Mouse (Mus musculus) liver, embryonic 11.5 days (tissue): ENCODE measurements at regions not wholly inside any gene's neighbourhood (a gene's known extent, or its start where the extent isn't known, plus 50 kb on each side); places are given as distances from the start of the nearest gene placed in this dataset.
A peak's percentile ranks its signal among the peaks of the same experiment; 100 is the strongest.

Source experiments
- ATAC-seq: fragments of 200-750 bp; cut with Nextera tagmentation; replicated peaks from 2 replicates; pipeline ENCODE4 v1.8.0; 2017; ENCODE audit warnings: moderate number of reproducible peaks, mild to moderate bottlenecking, moderate TSS enrichment, moderate library complexity; ENCODE audit not compliant: low FRiP score
- DNase-seq: peaks from one replicate; pipeline ENCODE4 v3.0.0-alpha.2; 2017; ENCODE audit warnings: low spot score
- H3K27ac ChIP-seq: fragments of 300-500 bp; sonication (generic); 2 replicates; pipeline ENCODE4 v1.5.1; 2014; ENCODE audit warnings: mild to moderate bottlenecking, low read depth, low read length, control low read depth
- H3K27me3 ChIP-seq: fragments of 300-500 bp; sonication (generic); replicated peaks from 2 replicates; pipeline ENCODE4 v1.6.1; 2014; ENCODE audit warnings: low read length, mixed read lengths; ENCODE audit not compliant: control insufficient read depth, insufficient read depth
- H3K36me3 ChIP-seq: fragments of 300-500 bp; sonication (generic); 2 replicates; pipeline ENCODE4 v1.6.1; 2014; ENCODE audit warnings: mild to moderate bottlenecking, low read length, moderate library complexity, mixed read lengths; ENCODE audit not compliant: control insufficient read depth, insufficient read depth
- H3K4me1 ChIP-seq: fragments of 300-500 bp; sonication (generic); replicated peaks from 2 replicates; pipeline ENCODE4 v1.6.1; 2014; ENCODE audit warnings: low read length, mixed read lengths; ENCODE audit not compliant: control insufficient read depth, insufficient read depth
- H3K4me2 ChIP-seq: fragments of 300-500 bp; sonication (generic); 2 replicates; pipeline ENCODE4 v1.6.1; 2014; ENCODE audit warnings: mild to moderate bottlenecking, control low read depth, moderate library complexity
- H3K4me3 ChIP-seq: fragments of 300-500 bp; sonication (generic); 2 replicates; pipeline ENCODE4 v1.5.1; 2014; ENCODE audit warnings: low read depth, low read length, control low read depth
- H3K9ac ChIP-seq: fragments of 300-500 bp; sonication (generic); 2 replicates; pipeline ENCODE4 v1.6.1; 2014; ENCODE audit warnings: low read depth, low read length, control low read depth
- H3K9me3 ChIP-seq: fragments of 300-500 bp; sonication (generic); 2 replicates; pipeline ENCODE4 v1.6.1; 2016; ENCODE audit warnings: low read length, inconsistent platforms, mixed read lengths; ENCODE audit not compliant: control insufficient read depth
- whole genome bisulfite sequencing: fragments of 180-500 bp; shearing (Covaris S2); extraction: QIAGEN DNeasy Blood & Tissue Kit; methylation state at CpG from one replicate; pipeline ENCODE4 v1.1.7; 2014; 5-methylcytosine and 5-hydroxymethylcytosine counted together

- H3K9ac ChIP-seq = no peak overlapping the region
- no peak overlapping the region for H3K4me3 ChIP-seq
- peak; percentile 23 for DNase-seq
Observed at GRCm38 (mm10) chr17:85541258-85541777, 72.1 kb upstream of the Six3 start.

GRCm38 (mm10) chr17:85548061-85548460 is 65.3 kb upstream of the Six3 start:
- Histone ChIP-seq H3K4me3 (no peak overlapping the region), H3K9ac (no peak overlapping the region), H3K4me2 (no peak overlapping the region), H3K27ac (no peak overlapping the region), H3K27me3 (no peaks in the 10 kb centered on the region; the same call in 1 of the 2 replicates), H3K4me1 (no peaks in the 10 kb centered on the region), H3K9me3 (no peaks in the 10 kb centered on the region), H3K36me3 (no peaks in the 10 kb centered on the region)
- WGBS = 84% methylated on average over 5 of the region's 5 CpGs
- DNase-seq (peak; percentile 14), ATAC-seq (no peak)

More at GRCm38 (mm10) chr17:85541258-85541777, 72.1 kb upstream of the Six3 start:
- H3K4me2 ChIP-seq = no peak overlapping the region
- 81% methylated on average over 2 of the region's 2 CpGs for WGBS
- no peak for ATAC-seq
- H3K27ac ChIP-seq = no peak overlapping the region
- no peaks in the 10 kb centered on the region for H3K36me3 ChIP-seq
- H3K9me3 ChIP-seq = no peaks in the 10 kb centered on the region
- H3K4me1 ChIP-seq = no peaks in the 10 kb centered on the region
- no peaks in the 10 kb centered on the region for H3K27me3 ChIP-seq

GRCm38 (mm10) chr17:85561006-85561405 is 52.4 kb upstream of the Six3 start:
- 66% methylated on average over 6 of the region's 6 CpGs for WGBS
- DNase-seq (peak; percentile 16), ATAC-seq (no peak)
- H3K4me3 ChIP-seq = no peak overlapping the region
- no peaks in the 10 kb centered on the region for H3K4me1 ChIP-seq
- H3K27ac ChIP-seq = no peak overlapping the region
- no peaks in the 10 kb centered on the region for H3K9me3 ChIP-seq
- no peak overlapping the region for H3K4me2 ChIP-seq
- peaks cover 6% of the 10 kb centered on the region; the same call in 1 of the 2 replicates for H3K27me3 ChIP-seq
- no peaks in the 10 kb centered on the region for H3K36me3 ChIP-seq
- no peak overlapping the region for H3K9ac ChIP-seq

- Histone ChIP-seq H3K4me2 (no peak overlapping the region), H3K4me1 (no peaks in the 10 kb centered on the region), H3K9me3 (peaks cover 2% of the 10 kb centered on the region; the same call in 1 of the 2 replicates), H3K27me3 (peaks cover 6% of the 10 kb centered on the region; the same call in 1 of the 2 replicates), H3K27ac (no peak overlapping the region), H3K4me3 (no peak overlapping the region), H3K9ac (no peak overlapping the region), H3K36me3 (no peaks in the 10 kb centered on the region)
- peak; percentile 24 for DNase-seq
- ATAC-seq = no peak
- 49% methylated on average over 17 of the region's 17 CpGs for WGBS
Observed at GRCm38 (mm10) chr17:85562510-85563266, 50.7 kb upstream of the Six3 start.

GRCm38 (mm10) chr17:85563391-85563790 is 50.0 kb upstream of the Six3 start:
- ATAC-seq (no peak), DNase-seq (peak; percentile 22)
- WGBS = 68% methylated on average over 8 of the region's 8 CpGs
- Histone ChIP-seq H3K9me3 (peaks cover 2% of the 10 kb centered on the region; the same call in 1 of the 2 replicates), H3K9ac (no peak overlapping the region), H3K4me1 (no peaks in the 10 kb centered on the region), H3K27me3 (peaks cover 6% of the 10 kb centered on the region; the same call in 1 of the 2 replicates), H3K4me2 (no peak overlapping the region), H3K4me3 (no peak overlapping the region), H3K27ac (no peak overlapping the region), H3K36me3 (no peaks in the 10 kb centered on the region)
